Mouse (Mus musculus): Measurements from ENCODE around the gene Ccr10. TPM values are rescaled to one million over a fixed set of nuclear protein-coding genes. Genes with fewer than 3 reads are reported as not detected.

Ccr10 gene
- 0.12 and 0.30 TPM in 2 replicates for polyA plus RNA-seq (2014; fragmentation: Nextera tagmentation; extraction: Ambion mirVana)

GRCm38 (mm10) chr11:101174851-101175628 is at the start of gene Ccr10:
Gene Ccr10 (minus strand): TSS chr11:101175443.
- Histone ChIP-seq H3K4me1 (ENCODE audit: control insufficient read depth, insufficient read depth, low read length) (peaks cover 45% of the 10 kb centered on the region), H3K27ac (ENCODE audit: low read depth, low read length) (peak within 1 kb of the TSS; percentile 72), H3K27me3 (ENCODE audit: control insufficient read depth, insufficient read depth, low read length) (peaks cover 13% of the 10 kb centered on the region), H3K4me2 (ENCODE audit: low read depth, low read length) (peak within 1 kb of the TSS; percentile 59), H3K36me3 (ENCODE audit: control insufficient read depth, insufficient read depth, low read length) (no peaks in the 10 kb centered on the region), H3K9me3 (ENCODE audit: control insufficient read depth, low read length) (no peaks in the 10 kb centered on the region), H3K9ac (replicated peaks; ENCODE audit: low read depth, low read length) (peak within 1 kb of the TSS; percentile 54), H3K4me3 (ENCODE audit: low read depth, low read length) (peak within 1 kb of the TSS; percentile 36)
- 14% methylated on average over 14 of the region's 14 CpGs for whole genome bisulfite sequencing
- no peak for ATAC-seq (ENCODE audit: low read depth)

DNA sequence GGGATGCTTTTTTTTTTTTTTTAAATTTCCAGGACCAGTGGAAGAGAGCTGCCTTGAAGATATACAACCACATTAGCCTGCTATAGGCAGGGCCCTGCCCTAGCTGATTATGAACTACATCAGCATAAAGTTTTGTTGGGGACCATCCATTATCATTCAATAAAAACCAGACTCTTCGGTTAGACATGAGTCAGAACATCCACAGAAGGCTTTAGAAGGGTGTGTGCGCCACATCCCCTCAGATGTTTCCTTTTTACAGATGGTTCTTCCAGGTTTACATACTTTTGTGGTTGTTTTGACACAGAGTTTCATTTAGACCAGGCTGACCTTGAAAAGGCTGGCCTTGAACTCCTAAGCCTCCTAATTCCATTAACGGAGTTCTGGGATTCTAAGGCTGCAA is 49.1 kb upstream of the Ccr10 start:
- Histone ChIP-seq H3K27me3 (ENCODE audit: control insufficient read depth, insufficient read depth, low read length) (no peaks in the 10 kb centered on the region), H3K27ac (ENCODE audit: low read depth, low read length) (no peak overlapping the region), H3K4me2 (ENCODE audit: low read depth, low read length) (no peak overlapping the region), H3K4me3 (ENCODE audit: low read depth, low read length) (no peak overlapping the region), H3K9me3 (ENCODE audit: control insufficient read depth, low read length) (no peaks in the 10 kb centered on the region), H3K36me3 (ENCODE audit: control insufficient read depth, insufficient read depth, low read length) (no peaks in the 10 kb centered on the region), H3K4me1 (ENCODE audit: control insufficient read depth, insufficient read depth, low read length) (peaks cover 4% of the 10 kb centered on the region; the same call in 1 of the 2 replicates), H3K9ac (replicated peaks; ENCODE audit: low read depth, low read length) (no peak overlapping the region)
- ATAC-seq (ENCODE audit: low read depth) = no peak
- WGBS = 95% methylated on average over 3 of the region's 3 CpGs

- no peaks in the 10 kb centered on the region for H3K27me3 ChIP-seq (ENCODE audit: control insufficient read depth, insufficient read depth, low read length)
- H3K4me1 ChIP-seq (ENCODE audit: control insufficient read depth, insufficient read depth, low read length) = peaks cover 4% of the 10 kb centered on the region; the same call in 1 of the 2 replicates
- H3K4me2 ChIP-seq (ENCODE audit: low read depth, low read length) = no peak overlapping the region
- 86% methylated on average over 8 of the region's 8 CpGs for WGBS
- H3K36me3 ChIP-seq (ENCODE audit: control insufficient read depth, insufficient read depth, low read length) = no peaks in the 10 kb centered on the region
- H3K9ac ChIP-seq (replicated peaks; ENCODE audit: low read depth, low read length) = no peak overlapping the region
- H3K9me3 ChIP-seq (ENCODE audit: control insufficient read depth, low read length) = no peaks in the 10 kb centered on the region
- no peak overlapping the region for H3K27ac ChIP-seq (ENCODE audit: low read depth, low read length)
- no peak overlapping the region for H3K4me3 ChIP-seq (ENCODE audit: low read depth, low read length)
- ATAC-seq (ENCODE audit: low read depth) = no peak
These were observed 46.2 kb upstream of the Ccr10 start for GRCm38 (mm10) chr11:101221306-101221986.

- WGBS = 61% methylated on average over 2 of the region's 2 CpGs
- Histone ChIP-seq H3K4me2 (ENCODE audit: low read depth, low read length) (no peak overlapping the region), H3K4me1 (ENCODE audit: control insufficient read depth, insufficient read depth, low read length) (peaks cover 4% of the 10 kb centered on the region; the same call in 1 of the 2 replicates), H3K9ac (replicated peaks; ENCODE audit: low read depth, low read length) (no peak overlapping the region), H3K27me3 (ENCODE audit: control insufficient read depth, insufficient read depth, low read length) (no peaks in the 10 kb centered on the region), H3K9me3 (ENCODE audit: control insufficient read depth, low read length) (no peaks in the 10 kb centered on the region), H3K36me3 (ENCODE audit: control insufficient read depth, insufficient read depth, low read length) (no peaks in the 10 kb centered on the region), H3K4me3 (ENCODE audit: low read depth, low read length) (no peak overlapping the region), H3K27ac (ENCODE audit: low read depth, low read length) (no peak overlapping the region)
- no peak for ATAC-seq (ENCODE audit: low read depth)
These were observed 45.6 kb upstream of the Ccr10 start for GRCm38 (mm10) chr11:101220853-101221252.

GRCm38 (mm10) chr11:101218436-101219055 is 43.3 kb upstream of the Ccr10 start:
- Histone ChIP-seq H3K4me3 (ENCODE audit: low read depth, low read length) (no peak overlapping the region), H3K27me3 (ENCODE audit: control insufficient read depth, insufficient read depth, low read length) (no peaks in the 10 kb centered on the region), H3K9me3 (ENCODE audit: control insufficient read depth, low read length) (no peaks in the 10 kb centered on the region), H3K36me3 (ENCODE audit: control insufficient read depth, insufficient read depth, low read length) (0 out of 2 replicates have a peak, but pooled peaks cover 6% of the 10 kb centered on the region), H3K9ac (replicated peaks; ENCODE audit: low read depth, low read length) (no peak overlapping the region), H3K4me2 (ENCODE audit: low read depth, low read length) (no peak overlapping the region), H3K4me1 (ENCODE audit: control insufficient read depth, insufficient read depth, low read length) (no peaks in the 10 kb centered on the region), H3K27ac (ENCODE audit: low read depth, low read length) (no peak overlapping the region)
- 88% methylated on average over 10 of the region's 10 CpGs for WGBS
- ATAC-seq (ENCODE audit: low read depth) = no peak

DNA sequence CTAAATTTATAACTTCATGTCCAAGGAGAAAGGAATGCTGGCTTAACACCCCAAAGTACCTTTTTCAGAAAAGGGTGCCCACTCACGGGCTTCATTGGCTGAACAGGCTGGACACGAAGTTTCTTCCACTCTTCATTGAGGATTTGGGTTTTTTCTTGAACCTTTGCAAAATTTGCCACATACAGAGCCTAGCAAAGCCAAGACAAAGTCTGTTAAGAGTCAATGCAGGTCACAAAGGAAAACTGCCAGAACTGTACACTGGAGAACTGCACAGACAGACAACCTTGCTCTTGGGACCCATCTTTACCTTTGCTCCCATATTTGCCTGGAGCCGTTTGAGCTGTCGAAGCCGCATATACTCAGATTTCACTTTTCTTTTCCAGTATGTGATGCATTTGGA is 41.7 kb upstream of the Ccr10 start:
- no peak overlapping the region for H3K4me2 ChIP-seq (ENCODE audit: low read depth, low read length)

GRCm38 (mm10) chr11:101211970-101212369 is 36.7 kb upstream of the Ccr10 start:
- 43% methylated on average over 3 of the region's 3 CpGs for whole genome bisulfite sequencing
- no peak overlapping the region for H3K9ac ChIP-seq (replicated peaks; ENCODE audit: low read depth, low read length)
- no peak overlapping the region for H3K4me2 ChIP-seq (ENCODE audit: low read depth, low read length)
- no peak overlapping the region for H3K4me3 ChIP-seq (ENCODE audit: low read depth, low read length)
- no peak for ATAC-seq (ENCODE audit: low read depth)
- no peaks in the 10 kb centered on the region for H3K27me3 ChIP-seq (ENCODE audit: control insufficient read depth, insufficient read depth, low read length)
- no peaks in the 10 kb centered on the region for H3K4me1 ChIP-seq (ENCODE audit: control insufficient read depth, insufficient read depth, low read length)
- H3K36me3 ChIP-seq (ENCODE audit: control insufficient read depth, insufficient read depth, low read length) = peaks cover 12% of the 10 kb centered on the region; the same call in 1 of the 2 replicates
- no peak overlapping the region for H3K27ac ChIP-seq (ENCODE audit: low read depth, low read length)
- no peaks in the 10 kb centered on the region for H3K9me3 ChIP-seq (ENCODE audit: control insufficient read depth, low read length)

More for the DNA sequence above, 41.7 kb upstream of the Ccr10 start:
- H3K9me3 ChIP-seq (ENCODE audit: control insufficient read depth, low read length) = no peaks in the 10 kb centered on the region
- H3K4me1 ChIP-seq (ENCODE audit: control insufficient read depth, insufficient read depth, low read length) = no peaks in the 10 kb centered on the region
- no peak overlapping the region for H3K4me3 ChIP-seq (ENCODE audit: low read depth, low read length)
- no peak overlapping the region for H3K27ac ChIP-seq (ENCODE audit: low read depth, low read length)
- ATAC-seq (ENCODE audit: low read depth) = no peak
- WGBS = 92% methylated on average over 5 of the region's 5 CpGs
- no peak overlapping the region for H3K9ac ChIP-seq (replicated peaks; ENCODE audit: low read depth, low read length)
- 0 out of 2 replicates have a peak, but pooled peaks cover 6% of the 10 kb centered on the region for H3K36me3 ChIP-seq (ENCODE audit: control insufficient read depth, insufficient read depth, low read length)
- no peaks in the 10 kb centered on the region for H3K27me3 ChIP-seq (ENCODE audit: control insufficient read depth, insufficient read depth, low read length)

GRCm38 (mm10) chr11:101200986-101201385 is 25.7 kb upstream of the Ccr10 start:
- peaks cover 30% of the 10 kb centered on the region for H3K36me3 ChIP-seq (ENCODE audit: control insufficient read depth, insufficient read depth, low read length)
- no peaks in the 10 kb centered on the region for H3K27me3 ChIP-seq (ENCODE audit: control insufficient read depth, insufficient read depth, low read length)
- H3K4me2 ChIP-seq (ENCODE audit: low read depth, low read length) = no peak overlapping the region
- no peak for ATAC-seq (ENCODE audit: low read depth)
- no peak overlapping the region for H3K4me3 ChIP-seq (ENCODE audit: low read depth, low read length)
- H3K9me3 ChIP-seq (ENCODE audit: control insufficient read depth, low read length) = no peaks in the 10 kb centered on the region
- no peak overlapping the region for H3K27ac ChIP-seq (ENCODE audit: low read depth, low read length)
- H3K9ac ChIP-seq (replicated peaks; ENCODE audit: low read depth, low read length) = no peak overlapping the region
- H3K4me1 ChIP-seq (ENCODE audit: control insufficient read depth, insufficient read depth, low read length) = no peaks in the 10 kb centered on the region
- WGBS = 17% methylated on average over 7 of the region's 7 CpGs

GRCm38 (mm10) chr11:101199555-101199954 is 24.3 kb upstream of the Ccr10 start:
- no peak for ATAC-seq (ENCODE audit: low read depth)
- Histone ChIP-seq H3K36me3 (ENCODE audit: control insufficient read depth, insufficient read depth, low read length) (peaks cover 27% of the 10 kb centered on the region), H3K4me1 (ENCODE audit: control insufficient read depth, insufficient read depth, low read length) (no peaks in the 10 kb centered on the region), H3K27ac (ENCODE audit: low read depth, low read length) (no peak overlapping the region), H3K4me2 (ENCODE audit: low read depth, low read length) (no peak overlapping the region), H3K4me3 (ENCODE audit: low read depth, low read length) (no peak overlapping the region), H3K27me3 (ENCODE audit: control insufficient read depth, insufficient read depth, low read length) (no peaks in the 10 kb centered on the region), H3K9ac (replicated peaks; ENCODE audit: low read depth, low read length) (no peak overlapping the region), H3K9me3 (ENCODE audit: control insufficient read depth, low read length) (no peaks in the 10 kb centered on the region)
- WGBS = 96% methylated on average over 3 of the region's 3 CpGs
